Mouse (Mus musculus) ES-Bruce4 (cell line): ENCODE measurements around the gene Ift43.

ENCODE experiments used
- CTCF ChIP-seq: IDR thresholded peaks from one replicate; pipeline ENCODE4 v1.8.1; 2011; ENCODE audit warnings: low read depth, low read length
- EP300 ChIP-seq: IDR thresholded peaks from 2 replicates; pipeline ENCODE4 v1.6.1; 2011; ENCODE audit warnings: low read depth, low read length; ENCODE audit not compliant: insufficient read depth
- POLR2A ChIP-seq: IDR thresholded peaks from one replicate; pipeline ENCODE4 v1.8.1; 2011; ENCODE audit warnings: low read length; ENCODE audit not compliant: insufficient read depth

DNA sequence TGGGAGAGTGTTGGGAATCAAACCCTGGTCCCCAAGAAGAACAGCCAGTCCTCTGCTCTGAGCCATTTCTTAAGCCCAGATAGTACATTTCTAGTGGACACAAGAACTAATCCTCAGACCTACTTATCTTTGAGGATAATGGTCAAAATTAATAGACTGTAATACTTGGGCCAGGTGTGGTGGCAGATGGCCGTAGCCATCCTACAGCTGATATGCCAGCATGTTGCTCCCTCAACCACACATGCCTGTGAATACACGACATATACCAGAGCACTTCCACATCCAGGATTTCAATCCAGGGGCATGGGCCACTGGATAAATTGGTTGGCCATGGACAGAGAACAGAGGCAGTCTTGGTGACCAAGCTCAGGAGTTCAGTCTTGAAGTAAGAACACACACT is 27.0 kb upstream of the Ift43 start:
- TF ChIP-seq EP300: no peak
- no peak for TF ChIP-seq CTCF
- no peak for TF ChIP-seq POLR2A
